Mouse (Mus musculus) liver, embryonic 11.5 days (tissue): ENCODE measurements around the gene Pcnx2. TPM values are rescaled to one million over a fixed set of nuclear protein-coding genes. Genes with fewer than 3 reads are reported as not detected.
A peak's percentile ranks its signal among the peaks of the same experiment; 100 is the strongest.

Experiments used
- ATAC-seq: fragments of 200-750 bp; cut with Nextera tagmentation; replicated peaks from 2 replicates; pipeline ENCODE4 v1.8.0; 2017; ENCODE audit warnings: moderate number of reproducible peaks, mild to moderate bottlenecking, moderate TSS enrichment, moderate library complexity; ENCODE audit not compliant: low FRiP score
- DNase-seq: peaks from one replicate; pipeline ENCODE4 v3.0.0-alpha.2; 2017; ENCODE audit warnings: low spot score
- H3K27ac ChIP-seq: fragments of 300-500 bp; sonication (generic); 2 replicates; pipeline ENCODE4 v1.5.1; 2014; ENCODE audit warnings: mild to moderate bottlenecking, low read depth, low read length, control low read depth
- H3K27me3 ChIP-seq: fragments of 300-500 bp; sonication (generic); replicated peaks from 2 replicates; pipeline ENCODE4 v1.6.1; 2014; ENCODE audit warnings: low read length, mixed read lengths; ENCODE audit not compliant: control insufficient read depth, insufficient read depth
- H3K36me3 ChIP-seq: fragments of 300-500 bp; sonication (generic); 2 replicates; pipeline ENCODE4 v1.6.1; 2014; ENCODE audit warnings: mild to moderate bottlenecking, low read length, moderate library complexity, mixed read lengths; ENCODE audit not compliant: control insufficient read depth, insufficient read depth
- H3K4me1 ChIP-seq: fragments of 300-500 bp; sonication (generic); replicated peaks from 2 replicates; pipeline ENCODE4 v1.6.1; 2014; ENCODE audit warnings: low read length, mixed read lengths; ENCODE audit not compliant: control insufficient read depth, insufficient read depth
- H3K4me2 ChIP-seq: fragments of 300-500 bp; sonication (generic); 2 replicates; pipeline ENCODE4 v1.6.1; 2014; ENCODE audit warnings: mild to moderate bottlenecking, control low read depth, moderate library complexity
- H3K4me3 ChIP-seq: fragments of 300-500 bp; sonication (generic); 2 replicates; pipeline ENCODE4 v1.5.1; 2014; ENCODE audit warnings: low read depth, low read length, control low read depth
- H3K9ac ChIP-seq: fragments of 300-500 bp; sonication (generic); 2 replicates; pipeline ENCODE4 v1.6.1; 2014; ENCODE audit warnings: low read depth, low read length, control low read depth
- H3K9me3 ChIP-seq: fragments of 300-500 bp; sonication (generic); 2 replicates; pipeline ENCODE4 v1.6.1; 2016; ENCODE audit warnings: low read length, inconsistent platforms, mixed read lengths; ENCODE audit not compliant: control insufficient read depth
- WGBS: fragments of 180-500 bp; shearing (Covaris S2); extraction: QIAGEN DNeasy Blood & Tissue Kit; methylation state at CpG from one replicate; pipeline ENCODE4 v1.1.7; 2014; 5-methylcytosine and 5-hydroxymethylcytosine counted together
- polyA plus RNA-seq: library from polyadenylated mRNA; unstranded; fragments of >200 nt; fragmentation: Nextera tagmentation; extraction: Ambion mirVana; gene quantifications from 2 replicates; pipeline ENCODE4 v1.2.1, GENCODE M21; 2014

Pcnx2 gene
- polyA plus RNA-seq, 1 experiment from 2014 or later, result 0.67 TPM

- H3K4me3 ChIP-seq, result no peak overlapping the region
- no peak overlapping the region for H3K4me2 ChIP-seq
- DNase-seq, result no peak
- no peak overlapping the region for H3K27ac ChIP-seq
- no peaks in the 10 kb centered on the region for H3K9me3 ChIP-seq
- H3K36me3 ChIP-seq, result no peaks in the 10 kb centered on the region
- 57% methylated on average over 4 of the region's 4 CpGs for WGBS
- ATAC-seq, result no peak
- H3K27me3 ChIP-seq, result no peaks in the 10 kb centered on the region
- peaks cover 4% of the 10 kb centered on the region; the same call in 1 of the 2 replicates for H3K4me1 ChIP-seq
- no peak overlapping the region for H3K9ac ChIP-seq
Measured at GRCm38 (mm10) chr8:125718914-125719313, 179.2 kb downstream of the Pcnx2 start.

GRCm38 (mm10) chr8:125716613-125717012 is 181.5 kb downstream of the Pcnx2 start:
- ATAC-seq (no peak), DNase-seq (no peak)
- Histone ChIP-seq H3K4me2 (no peak overlapping the region), H3K27me3 (no peaks in the 10 kb centered on the region), H3K4me3 (no peak overlapping the region), H3K27ac (no peak overlapping the region), H3K9ac (no peak overlapping the region), H3K4me1 (peaks cover 4% of the 10 kb centered on the region), H3K36me3 (no peaks in the 10 kb centered on the region), H3K9me3 (no peaks in the 10 kb centered on the region)
- WGBS, result 51% methylated on average over 7 of the region's 7 CpGs

- Histone ChIP-seq H3K4me3 (no peak overlapping the region), H3K36me3 (no peaks in the 10 kb centered on the region), H3K27ac (no peak overlapping the region), H3K9ac (no peak overlapping the region), H3K27me3 (no peaks in the 10 kb centered on the region), H3K4me1 (peaks cover 6% of the 10 kb centered on the region), H3K9me3 (no peaks in the 10 kb centered on the region), H3K4me2 (no peak overlapping the region)
- DNase-seq (no peak), ATAC-seq (no peak)
- 51% methylated on average over 4 of the region's 4 CpGs for WGBS
Measured at GRCm38 (mm10) chr8:125716211-125716610, 181.9 kb downstream of the Pcnx2 start.

- no peak overlapping the region for H3K27ac ChIP-seq
- DNase-seq (no peak), ATAC-seq (peak; percentile 99)
- 44% methylated on average over 5 of the region's 5 CpGs for WGBS
- no peaks in the 10 kb centered on the region for H3K36me3 ChIP-seq
- no peaks in the 10 kb centered on the region for H3K27me3 ChIP-seq
- H3K4me3 ChIP-seq, result no peak overlapping the region
- no peak overlapping the region for H3K9ac ChIP-seq
- H3K4me1 ChIP-seq, result peaks cover 5% of the 10 kb centered on the region
- H3K9me3 ChIP-seq, result no peaks in the 10 kb centered on the region
- H3K4me2 ChIP-seq, result no peak overlapping the region
Measured at GRCm38 (mm10) chr8:125711514-125711913, 186.6 kb downstream of the Pcnx2 start.

- Histone ChIP-seq H3K9ac (no peak overlapping the region), H3K27me3 (no peaks in the 10 kb centered on the region), H3K27ac (no peak overlapping the region), H3K4me2 (no peak overlapping the region), H3K9me3 (no peaks in the 10 kb centered on the region), H3K36me3 (no peaks in the 10 kb centered on the region), H3K4me1 (peaks cover 4% of the 10 kb centered on the region; the same call in 1 of the 2 replicates), H3K4me3 (no peak overlapping the region)
- 83% methylated on average over 5 of the region's 5 CpGs for WGBS
- DNase-seq (no peak), ATAC-seq (no peak)
Measured at GRCm38 (mm10) chr8:125709171-125709570, 188.9 kb downstream of the Pcnx2 start.

- Histone ChIP-seq H3K36me3 (no peaks in the 10 kb centered on the region), H3K27me3 (no peaks in the 10 kb centered on the region), H3K9ac (no peak overlapping the region), H3K27ac (no peak overlapping the region), H3K9me3 (no peaks in the 10 kb centered on the region), H3K4me1 (no peaks in the 10 kb centered on the region), H3K4me3 (no peak overlapping the region), H3K4me2 (no peak overlapping the region)
- no peak for ATAC-seq
- 85% methylated on average over 7 of the region's 7 CpGs for WGBS
- no peak for DNase-seq
Measured at GRCm38 (mm10) chr8:125705816-125706215, 192.3 kb downstream of the Pcnx2 start.

- H3K27ac ChIP-seq, result no peak overlapping the region
- H3K9ac ChIP-seq, result no peak overlapping the region
- H3K4me2 ChIP-seq, result no peak overlapping the region
- DNase-seq (no peak), ATAC-seq (no peak)
- no peak overlapping the region for H3K4me3 ChIP-seq
- 85% methylated on average over 6 of the region's 6 CpGs for WGBS
- H3K27me3 ChIP-seq, result no peaks in the 10 kb centered on the region
- no peaks in the 10 kb centered on the region for H3K36me3 ChIP-seq
- no peaks in the 10 kb centered on the region for H3K4me1 ChIP-seq
- H3K9me3 ChIP-seq, result no peaks in the 10 kb centered on the region
Measured at GRCm38 (mm10) chr8:125704434-125704833, 193.7 kb downstream of the Pcnx2 start.

GRCm38 (mm10) chr8:125702868-125703473 is 195.1 kb downstream of the Pcnx2 start:
- ATAC-seq (no peak), DNase-seq (no peak)
- no peak overlapping the region for H3K9ac ChIP-seq
- no peak overlapping the region for H3K4me2 ChIP-seq
- 86% methylated on average over 15 of the region's 15 CpGs for WGBS
- H3K27me3 ChIP-seq, result no peaks in the 10 kb centered on the region
- H3K36me3 ChIP-seq, result no peaks in the 10 kb centered on the region
- H3K4me1 ChIP-seq, result no peaks in the 10 kb centered on the region
- no peak overlapping the region for H3K4me3 ChIP-seq
- no peak overlapping the region for H3K27ac ChIP-seq
- H3K9me3 ChIP-seq, result no peaks in the 10 kb centered on the region
